Mouse (Mus musculus): Measurements from ENCODE around the gene Satb2. TPM values are rescaled to one million over a fixed set of nuclear protein-coding genes. Genes with fewer than 3 reads are reported as not detected.

The Satb2 gene
- polyA plus RNA-seq, 1 experiment from 2014 or later: 0.04 TPM

DNA sequence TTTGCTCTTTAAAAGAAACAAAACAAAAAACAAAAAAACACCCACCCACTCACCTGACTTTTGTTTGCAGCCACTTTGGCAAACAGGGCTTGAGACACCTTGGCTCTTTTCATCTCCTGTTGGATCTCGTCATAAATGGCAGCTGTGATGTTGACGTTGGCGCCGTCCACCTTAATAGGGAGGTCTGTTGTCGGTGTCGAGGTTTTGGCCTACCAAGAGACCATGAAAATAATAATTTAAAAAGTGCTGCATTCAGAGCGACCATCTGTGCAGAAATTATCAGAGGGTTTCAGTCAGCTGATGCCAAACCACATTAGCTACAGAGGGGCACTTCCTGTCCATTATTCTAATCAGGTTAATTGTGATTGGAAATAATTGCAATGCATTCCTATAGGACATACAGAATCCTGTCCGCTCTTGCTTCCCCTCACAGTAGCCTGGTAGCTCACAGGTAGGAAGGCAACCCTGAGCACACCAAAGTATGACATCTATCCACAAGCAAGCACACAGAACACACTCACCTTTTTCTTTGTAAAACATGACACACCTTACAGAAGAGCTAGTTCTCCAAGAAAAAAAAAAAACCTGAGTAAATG lies 132.8 kb downstream of the Satb2 start:
- Histone ChIP-seq H3K9me3 (replicated peaks; ENCODE audit: control insufficient read depth, low read length) (no peaks in the 10 kb centered on the region), H3K27ac (ENCODE audit: low read length) (no peak overlapping the region), H3K9ac (ENCODE audit: low read depth, low read length) (no peak overlapping the region), H3K4me2 (ENCODE audit: low read depth, low read length) (no peak overlapping the region), H3K4me3 (ENCODE audit: low read depth, low read length) (no peak overlapping the region), H3K4me1 (ENCODE audit: control insufficient read depth, low read depth, low read length) (no peaks in the 10 kb centered on the region), H3K27me3 (ENCODE audit: control insufficient read depth, insufficient read depth, low read depth, low read length) (no peaks in the 10 kb centered on the region), H3K36me3 (ENCODE audit: control insufficient read depth, insufficient read depth) (no peaks in the 10 kb centered on the region)
- no peak for ATAC-seq (ENCODE audit: low read depth)
- WGBS (ENCODE audit: insufficient replicate concordance): 68% methylated on average over 8 of the region's 8 CpGs

DNA sequence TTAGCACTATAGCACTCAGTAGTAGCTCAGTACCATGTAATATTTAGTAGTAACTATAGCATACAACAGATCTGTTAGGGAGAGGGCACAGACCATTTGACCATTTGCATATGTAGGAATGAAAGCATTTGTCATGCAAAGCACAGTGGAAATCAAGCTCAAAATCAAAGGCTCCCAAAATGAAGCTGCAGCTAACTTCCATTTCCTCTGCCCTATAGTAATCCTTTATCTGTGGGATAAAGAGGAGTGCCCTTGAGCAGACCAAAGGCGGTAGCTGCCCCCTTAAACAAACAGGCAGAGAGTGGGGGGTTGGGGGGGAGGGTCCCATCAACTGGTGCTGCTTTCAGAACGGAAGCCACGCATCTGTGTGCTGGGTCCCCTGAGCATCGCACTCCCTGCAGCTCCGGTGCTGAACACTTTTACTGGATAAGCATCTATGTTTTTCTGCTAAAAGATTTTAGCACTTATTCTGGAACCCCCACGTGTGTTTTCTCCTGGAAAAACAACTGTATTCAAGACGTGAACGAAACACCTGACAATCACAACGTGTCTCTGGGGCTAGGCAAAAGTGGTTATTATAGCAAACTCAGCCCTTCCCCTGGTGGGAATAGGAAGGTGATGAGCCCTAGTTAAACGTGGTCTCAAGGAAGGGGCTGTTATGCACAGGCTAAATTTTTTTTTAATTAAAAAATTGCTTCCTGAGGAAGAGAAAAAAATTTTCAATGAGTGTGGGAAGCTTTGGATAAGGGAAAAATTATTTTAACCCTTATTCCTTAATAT lies 133.7 kb downstream of the Satb2 start:
- 29% methylated on average over 10 of the region's 10 CpGs for WGBS (ENCODE audit: insufficient replicate concordance)
- ATAC-seq (ENCODE audit: low read depth): no peak
- Histone ChIP-seq H3K4me2 (ENCODE audit: low read depth, low read length) (no peak overlapping the region), H3K9me3 (replicated peaks; ENCODE audit: control insufficient read depth, low read length) (no peaks in the 10 kb centered on the region), H3K36me3 (ENCODE audit: control insufficient read depth, insufficient read depth) (no peaks in the 10 kb centered on the region), H3K4me3 (ENCODE audit: low read depth, low read length) (no peak overlapping the region), H3K27ac (ENCODE audit: low read length) (no peak overlapping the region), H3K9ac (ENCODE audit: low read depth, low read length) (no peak overlapping the region), H3K4me1 (ENCODE audit: control insufficient read depth, low read depth, low read length) (no peaks in the 10 kb centered on the region), H3K27me3 (ENCODE audit: control insufficient read depth, insufficient read depth, low read depth, low read length) (no peaks in the 10 kb centered on the region)

DNA sequence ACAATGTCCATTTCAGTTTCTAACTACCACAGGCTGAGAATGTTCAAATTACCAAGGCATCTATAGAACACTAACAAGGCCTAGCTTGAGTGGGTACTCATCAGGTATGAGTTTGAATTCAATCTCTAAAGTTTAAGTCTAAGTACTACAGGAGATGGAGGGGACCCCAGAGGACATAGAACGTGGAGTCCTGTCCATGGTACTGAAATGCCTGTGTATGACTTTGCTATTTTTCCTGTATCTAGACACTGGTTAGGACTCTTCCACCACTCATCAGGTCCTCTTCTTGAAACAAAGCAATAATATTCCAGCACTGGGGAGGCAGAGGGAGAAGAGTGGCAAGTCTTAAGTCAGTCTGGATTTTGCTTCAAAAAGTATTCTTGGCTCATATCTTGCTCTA lies 139.5 kb downstream of the Satb2 start:
- H3K4me3 ChIP-seq (ENCODE audit: low read depth, low read length): no peak overlapping the region
- H3K4me1 ChIP-seq (ENCODE audit: control insufficient read depth, low read depth, low read length): no peaks in the 10 kb centered on the region
- no peaks in the 10 kb centered on the region for H3K27me3 ChIP-seq (ENCODE audit: control insufficient read depth, insufficient read depth, low read depth, low read length)
- no peak for ATAC-seq (ENCODE audit: low read depth)
- H3K9me3 ChIP-seq (replicated peaks; ENCODE audit: control insufficient read depth, low read length): no peaks in the 10 kb centered on the region
- no peak overlapping the region for H3K4me2 ChIP-seq (ENCODE audit: low read depth, low read length)
- H3K9ac ChIP-seq (ENCODE audit: low read depth, low read length): no peak overlapping the region
- no peaks in the 10 kb centered on the region for H3K36me3 ChIP-seq (ENCODE audit: control insufficient read depth, insufficient read depth)
- 26% methylated on average over 1 of the region's 1 CpGs for WGBS (ENCODE audit: insufficient replicate concordance)
- H3K27ac ChIP-seq (ENCODE audit: low read length): no peak overlapping the region

DNA sequence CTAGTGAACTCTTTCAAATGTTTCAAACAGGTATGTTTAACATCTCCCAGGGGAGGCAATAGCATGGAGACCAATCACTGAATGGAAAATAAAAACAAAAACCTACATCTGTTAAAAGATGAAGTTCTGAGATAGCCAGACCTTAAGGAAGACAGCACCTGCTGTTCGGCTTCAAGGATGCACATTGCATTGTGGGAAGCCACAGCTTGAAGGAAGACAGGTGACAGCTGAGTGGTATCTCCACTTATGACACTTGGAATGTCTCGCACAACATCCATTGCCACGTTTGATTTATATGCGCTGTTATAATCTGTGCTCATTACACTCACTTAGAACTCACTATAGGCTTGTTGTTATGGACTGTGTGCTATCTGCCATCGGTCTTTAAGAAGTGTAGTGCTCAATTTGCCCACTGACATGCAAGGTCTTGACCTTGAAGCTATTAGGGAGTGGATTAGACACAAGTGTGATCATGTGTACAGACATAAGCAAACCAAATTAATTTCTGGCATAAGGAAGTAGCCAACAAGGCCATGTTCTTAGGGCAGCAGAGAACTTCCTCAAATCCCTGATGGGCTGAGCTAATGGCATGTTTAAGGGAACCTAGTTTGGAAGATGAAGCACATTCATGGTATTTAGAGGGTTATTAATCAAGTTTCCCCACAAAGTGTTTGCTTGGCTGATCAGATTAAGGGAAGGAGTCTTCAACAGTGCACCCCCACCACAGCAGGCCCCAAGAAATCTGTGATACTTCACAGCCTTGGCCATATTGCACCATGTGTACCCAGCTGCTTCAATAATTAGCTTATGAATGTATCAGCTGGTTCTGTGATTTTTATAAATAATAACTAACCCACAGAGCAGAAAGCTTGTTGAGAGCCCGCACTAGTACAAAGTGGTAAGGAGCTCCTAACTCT lies 144.2 kb downstream of the Satb2 start:
- H3K9ac ChIP-seq (ENCODE audit: low read depth, low read length): no peak overlapping the region
- no peak overlapping the region for H3K4me3 ChIP-seq (ENCODE audit: low read depth, low read length)
- no peaks in the 10 kb centered on the region for H3K9me3 ChIP-seq (replicated peaks; ENCODE audit: control insufficient read depth, low read length)
- 64% methylated on average over 6 of the region's 6 CpGs for WGBS (ENCODE audit: insufficient replicate concordance)
- no peak overlapping the region for H3K27ac ChIP-seq (ENCODE audit: low read length)
- no peak for ATAC-seq (ENCODE audit: low read depth)
- H3K27me3 ChIP-seq (ENCODE audit: control insufficient read depth, insufficient read depth, low read depth, low read length): no peaks in the 10 kb centered on the region
- H3K4me1 ChIP-seq (ENCODE audit: control insufficient read depth, low read depth, low read length): no peaks in the 10 kb centered on the region
- no peaks in the 10 kb centered on the region for H3K36me3 ChIP-seq (ENCODE audit: control insufficient read depth, insufficient read depth)
- H3K4me2 ChIP-seq (ENCODE audit: low read depth, low read length): no peak overlapping the region

DNA sequence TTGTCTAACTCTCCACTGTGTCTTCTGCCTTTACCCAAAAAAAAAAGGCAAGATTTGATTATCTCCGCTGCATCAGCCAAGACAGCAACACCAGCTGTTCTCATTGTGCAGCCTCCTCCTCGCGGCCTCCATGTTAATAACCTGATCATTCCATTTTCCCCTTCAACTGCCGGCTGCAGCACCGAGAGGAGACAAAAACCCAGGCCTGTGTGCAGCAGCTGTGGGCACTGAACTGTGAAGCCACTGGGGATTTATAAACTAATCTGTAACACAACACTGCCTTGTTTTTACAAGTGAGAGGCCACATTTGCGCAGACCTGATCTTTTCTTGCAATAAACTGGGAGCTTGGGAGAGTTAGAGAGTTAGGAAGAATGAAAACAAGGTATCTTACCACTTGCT lies 145.1 kb downstream of the Satb2 start:
- H3K4me3 ChIP-seq (ENCODE audit: low read depth, low read length): no peak overlapping the region
- no peaks in the 10 kb centered on the region for H3K27me3 ChIP-seq (ENCODE audit: control insufficient read depth, insufficient read depth, low read depth, low read length)
- H3K9me3 ChIP-seq (replicated peaks; ENCODE audit: control insufficient read depth, low read length): no peaks in the 10 kb centered on the region
- H3K27ac ChIP-seq (ENCODE audit: low read length): no peak overlapping the region
- no peaks in the 10 kb centered on the region for H3K4me1 ChIP-seq (ENCODE audit: control insufficient read depth, low read depth, low read length)
- WGBS (ENCODE audit: insufficient replicate concordance): 58% methylated on average over 6 of the region's 6 CpGs
- no peak for ATAC-seq (ENCODE audit: low read depth)
- no peaks in the 10 kb centered on the region for H3K36me3 ChIP-seq (ENCODE audit: control insufficient read depth, insufficient read depth)
- no peak overlapping the region for H3K4me2 ChIP-seq (ENCODE audit: low read depth, low read length)
- H3K9ac ChIP-seq (ENCODE audit: low read depth, low read length): no peak overlapping the region

DNA sequence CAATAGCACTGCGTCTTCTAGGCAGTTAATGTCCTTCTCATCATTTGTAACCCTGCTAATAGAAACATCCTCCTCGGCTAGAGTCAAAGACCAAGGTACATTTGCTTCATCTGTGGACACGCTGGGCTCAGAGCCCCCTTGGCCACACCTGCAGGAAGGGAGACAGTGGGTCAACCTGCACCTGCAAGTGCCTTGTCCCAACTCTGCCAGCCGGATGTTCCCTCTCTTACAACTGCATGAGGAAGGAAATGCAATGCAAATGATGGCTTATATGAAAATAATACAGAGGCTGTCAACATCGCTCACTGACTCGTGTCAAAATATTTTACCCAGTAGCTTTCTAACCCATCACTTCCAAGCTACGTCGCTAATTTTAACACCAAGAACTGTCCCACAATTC lies 145.7 kb downstream of the Satb2 start:
- no peak for ATAC-seq (ENCODE audit: low read depth)
- no peak overlapping the region for H3K27ac ChIP-seq (ENCODE audit: low read length)
- no peaks in the 10 kb centered on the region for H3K4me1 ChIP-seq (ENCODE audit: control insufficient read depth, low read depth, low read length)
- 65% methylated on average over 8 of the region's 8 CpGs for WGBS (ENCODE audit: insufficient replicate concordance)
- no peak overlapping the region for H3K4me3 ChIP-seq (ENCODE audit: low read depth, low read length)
- no peaks in the 10 kb centered on the region for H3K9me3 ChIP-seq (replicated peaks; ENCODE audit: control insufficient read depth, low read length)
- no peak overlapping the region for H3K4me2 ChIP-seq (ENCODE audit: low read depth, low read length)
- H3K27me3 ChIP-seq (ENCODE audit: control insufficient read depth, insufficient read depth, low read depth, low read length): no peaks in the 10 kb centered on the region
- H3K36me3 ChIP-seq (ENCODE audit: control insufficient read depth, insufficient read depth): no peaks in the 10 kb centered on the region
- no peak overlapping the region for H3K9ac ChIP-seq (ENCODE audit: low read depth, low read length)

DNA sequence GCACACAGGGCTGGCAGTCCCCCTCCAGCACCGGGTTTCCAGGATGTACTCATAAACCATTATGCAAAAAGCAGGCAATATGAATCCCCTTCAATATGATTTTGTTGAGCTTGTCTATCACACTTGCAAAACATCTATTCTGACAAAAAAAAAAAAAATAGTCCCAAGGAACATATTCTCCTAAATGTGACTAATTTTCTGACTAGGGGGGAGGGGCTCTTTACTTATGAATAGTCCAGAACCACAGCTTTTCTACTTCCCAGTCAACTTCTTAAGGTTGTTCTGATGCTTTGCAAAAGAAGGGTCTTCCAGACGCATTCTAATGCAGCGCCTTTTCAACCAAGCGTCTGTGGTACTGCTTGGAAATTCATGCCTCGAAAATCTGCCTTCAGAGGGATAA lies 155.7 kb downstream of the Satb2 start:
- H3K4me2 ChIP-seq (ENCODE audit: low read depth, low read length): no peak overlapping the region
- no peak overlapping the region for H3K9ac ChIP-seq (ENCODE audit: low read depth, low read length)
- H3K27me3 ChIP-seq (ENCODE audit: control insufficient read depth, insufficient read depth, low read depth, low read length): no peaks in the 10 kb centered on the region
- WGBS (ENCODE audit: insufficient replicate concordance): 70% methylated on average over 5 of the region's 5 CpGs
- no peak for ATAC-seq (ENCODE audit: low read depth)
- no peak overlapping the region for H3K4me3 ChIP-seq (ENCODE audit: low read depth, low read length)
- no peaks in the 10 kb centered on the region for H3K36me3 ChIP-seq (ENCODE audit: control insufficient read depth, insufficient read depth)
- H3K9me3 ChIP-seq (replicated peaks; ENCODE audit: control insufficient read depth, low read length): no peaks in the 10 kb centered on the region
- H3K27ac ChIP-seq (ENCODE audit: low read length): no peak overlapping the region
- H3K4me1 ChIP-seq (ENCODE audit: control insufficient read depth, low read depth, low read length): no peaks in the 10 kb centered on the region

DNA sequence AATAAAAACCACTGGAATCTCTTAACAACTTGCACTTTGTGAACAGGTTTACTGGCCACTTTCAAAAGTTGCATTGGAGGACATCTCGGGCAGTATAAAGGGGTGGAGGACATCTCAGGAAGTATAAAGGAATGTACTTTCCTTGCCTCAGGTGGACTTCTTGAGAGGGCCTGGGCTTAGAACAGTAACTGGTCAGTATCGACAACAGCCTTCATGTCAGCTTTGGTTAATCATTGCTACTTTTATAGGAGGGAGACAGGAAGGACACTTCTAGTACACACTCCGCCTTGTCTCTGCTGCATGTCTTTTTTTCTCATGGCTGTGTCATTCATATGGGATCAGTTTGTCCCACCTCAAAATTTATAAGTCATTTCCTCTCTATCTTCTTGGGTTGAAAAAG lies 156.4 kb downstream of the Satb2 start:
- no peak for ATAC-seq (ENCODE audit: low read depth)
- Histone ChIP-seq H3K27me3 (ENCODE audit: control insufficient read depth, insufficient read depth, low read depth, low read length) (no peaks in the 10 kb centered on the region), H3K4me3 (ENCODE audit: low read depth, low read length) (no peak overlapping the region), H3K9ac (ENCODE audit: low read depth, low read length) (no peak overlapping the region), H3K4me1 (ENCODE audit: control insufficient read depth, low read depth, low read length) (no peaks in the 10 kb centered on the region), H3K36me3 (ENCODE audit: control insufficient read depth, insufficient read depth) (no peaks in the 10 kb centered on the region), H3K9me3 (replicated peaks; ENCODE audit: control insufficient read depth, low read length) (no peaks in the 10 kb centered on the region), H3K4me2 (ENCODE audit: low read depth, low read length) (no peak overlapping the region), H3K27ac (ENCODE audit: low read length) (no peak overlapping the region)
- WGBS (ENCODE audit: insufficient replicate concordance): 57% methylated on average over 3 of the region's 3 CpGs

DNA sequence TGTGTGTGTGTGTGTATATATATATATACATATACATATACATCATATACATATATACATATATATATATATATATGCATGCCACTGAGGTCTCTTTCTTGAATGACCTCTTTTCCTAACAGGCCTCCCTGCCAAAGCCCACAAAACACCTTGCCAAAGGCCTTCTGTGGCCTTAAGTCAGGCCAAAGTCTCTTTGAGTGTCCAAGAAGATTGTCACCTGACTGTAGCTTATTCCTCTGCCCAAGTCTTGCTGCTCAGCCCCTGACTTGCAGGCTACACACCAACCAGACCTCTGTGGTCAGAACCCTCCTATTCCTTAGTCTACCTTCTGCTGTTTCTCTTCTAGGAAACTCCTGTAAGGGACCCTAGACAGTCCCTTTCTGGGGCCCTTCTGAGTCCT lies 164.9 kb downstream of the Satb2 start:
- no peaks in the 10 kb centered on the region for H3K36me3 ChIP-seq (ENCODE audit: control insufficient read depth, insufficient read depth)
- H3K4me2 ChIP-seq (ENCODE audit: low read depth, low read length): no peak overlapping the region
- H3K4me1 ChIP-seq (ENCODE audit: control insufficient read depth, low read depth, low read length): no peaks in the 10 kb centered on the region
- no peaks in the 10 kb centered on the region for H3K9me3 ChIP-seq (replicated peaks; ENCODE audit: control insufficient read depth, low read length)
- H3K27ac ChIP-seq (ENCODE audit: low read length): no peak overlapping the region
- no peak for ATAC-seq (ENCODE audit: low read depth)
- H3K9ac ChIP-seq (ENCODE audit: low read depth, low read length): no peak overlapping the region
- no peak overlapping the region for H3K4me3 ChIP-seq (ENCODE audit: low read depth, low read length)
- H3K27me3 ChIP-seq (ENCODE audit: control insufficient read depth, insufficient read depth, low read depth, low read length): no peaks in the 10 kb centered on the region

Data from liver, embryonic 16.5 days (tissue).